Mouse (Mus musculus): ENCODE measurements at regions not wholly inside any gene's neighbourhood (a gene's known extent, or its start where the extent isn't known, plus 50 kb on each side); places are given as distances from the start of the nearest gene placed in this dataset.

DNA sequence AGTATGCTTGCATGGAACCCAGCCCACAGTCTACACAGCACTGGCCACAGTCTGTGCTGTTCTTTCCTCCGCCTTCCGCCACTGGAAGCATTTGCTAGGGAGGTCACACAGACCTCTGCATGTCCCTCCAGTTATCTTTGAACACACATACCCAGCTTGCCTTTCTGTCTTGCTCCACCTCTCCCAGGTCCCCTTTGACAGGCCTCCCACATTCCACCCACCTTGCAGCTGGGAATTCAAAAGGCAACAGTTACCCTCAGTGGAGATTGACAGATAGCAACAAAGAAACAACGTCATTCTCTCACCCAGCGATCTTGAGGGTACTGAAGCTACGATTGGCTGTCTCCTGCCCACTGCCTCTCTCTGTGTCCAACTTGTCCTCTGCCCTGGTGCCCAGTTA is 290.7 kb upstream of the Zmiz1 start:
- intact Hi-C loops (cut with DNase I): no loop called here
- DNase-seq (ENCODE audit: extremely low spot score in 1 of 2, low spot score in 2 of 2): no peak

- intact Hi-C loops (cut with DNase I): no loop called here
- DNase-seq (ENCODE audit: extremely low spot score in 1 of 2, low spot score in 2 of 2): no peak
Measured at GRCm38 (mm10) chr14:25173281-25173680, 285.7 kb upstream of the Zmiz1 start.

DNA sequence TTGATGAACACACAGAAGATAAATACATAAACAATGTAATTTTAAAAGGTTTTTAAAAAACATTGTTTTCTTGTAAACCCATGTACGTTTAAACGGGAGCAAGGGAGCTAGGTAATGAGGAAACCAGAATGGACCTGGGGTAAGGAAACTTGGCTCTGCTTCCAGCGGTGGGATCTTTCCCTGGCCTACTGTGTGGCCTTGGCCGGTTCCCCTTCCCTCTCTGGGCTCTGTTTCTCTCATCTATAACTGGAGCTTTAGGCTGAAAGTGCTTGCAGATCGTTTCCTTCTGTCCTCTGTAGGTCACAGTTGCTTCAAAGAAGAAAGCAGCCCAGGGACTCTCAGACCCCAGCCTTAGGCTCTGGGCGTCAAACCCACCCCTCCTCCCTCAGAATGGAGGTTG is 285.1 kb upstream of the Zmiz1 start:
- DNase-seq (ENCODE audit: extremely low spot score in 1 of 2, low spot score in 2 of 2): no peak
- intact Hi-C loops (cut with DNase I): no loop called here

DNA sequence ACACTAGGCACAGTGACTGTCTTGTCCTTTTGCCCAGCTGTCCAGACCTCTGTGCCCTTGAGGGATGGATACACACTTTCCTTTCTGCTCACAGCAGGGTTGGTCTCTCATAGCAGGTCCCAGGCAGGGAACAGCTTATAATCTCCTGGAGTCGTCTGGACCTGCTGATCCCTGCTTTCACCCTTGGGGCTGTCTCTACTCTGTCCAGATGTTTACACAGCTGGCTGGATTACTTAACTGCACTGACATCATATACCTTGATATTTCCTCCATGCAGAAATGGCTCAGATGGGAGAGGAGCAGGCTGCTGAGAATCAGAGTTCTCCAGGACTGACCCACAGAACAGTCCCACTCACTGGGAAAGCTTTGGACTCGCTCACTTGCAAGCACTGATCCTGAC is 284.6 kb upstream of the Zmiz1 start:
- DNase-seq (ENCODE audit: extremely low spot score in 1 of 2, low spot score in 2 of 2): no peak

DNA sequence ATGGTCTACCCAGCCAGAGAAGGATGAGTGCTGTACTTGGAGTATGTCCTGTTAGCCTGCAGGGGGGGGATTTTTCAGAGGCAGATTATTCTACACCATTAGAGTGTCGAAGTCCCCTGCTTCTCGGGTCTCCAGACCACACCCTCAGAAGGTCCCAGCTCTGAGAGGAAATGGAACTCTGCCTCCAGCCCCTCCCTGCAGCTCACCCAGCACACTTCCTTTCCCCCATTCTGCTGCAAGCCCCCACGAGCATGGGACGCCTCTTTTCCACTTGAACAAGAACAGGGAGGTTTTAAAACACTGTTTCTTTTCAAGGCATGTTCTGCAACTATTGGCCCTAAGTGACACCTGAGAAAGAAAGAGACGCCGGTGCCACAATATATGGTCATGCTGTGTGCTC is 282.8 kb upstream of the Zmiz1 start:
- no peak for DNase-seq (ENCODE audit: extremely low spot score in 1 of 2, low spot score in 2 of 2)
- intact Hi-C loops (cut with DNase I): no loop called here

More for the DNA sequence above, 284.6 kb upstream of the Zmiz1 start:
- intact Hi-C loops (cut with DNase I): no loop called here

DNA sequence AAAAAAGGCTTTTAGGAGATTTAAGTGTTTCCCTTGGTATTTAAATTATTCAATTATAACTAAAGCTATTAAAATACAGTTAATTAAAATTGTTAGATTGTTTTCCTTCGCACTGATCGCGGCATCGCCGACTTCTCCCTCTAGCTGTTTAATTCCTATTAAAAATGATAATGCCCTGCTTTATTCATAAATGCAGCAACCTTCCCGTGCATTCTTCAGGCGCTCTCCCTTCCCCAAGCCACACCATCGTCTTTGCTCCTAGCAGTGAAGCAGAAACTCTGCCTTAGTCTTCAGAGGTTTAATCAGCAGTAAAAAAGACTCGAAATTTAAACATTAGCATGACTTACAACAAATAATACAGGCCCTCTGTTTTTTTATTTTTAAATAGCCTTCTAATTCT is 278.9 kb upstream of the Zmiz1 start:
- intact Hi-C loops (cut with DNase I): no loop called here
- no peak for DNase-seq (ENCODE audit: extremely low spot score in 1 of 2, low spot score in 2 of 2)

GRCm38 (mm10) chr14:25181406-25181805 is 277.6 kb upstream of the Zmiz1 start:
- intact Hi-C loops (cut with DNase I): no loop called here

DNA sequence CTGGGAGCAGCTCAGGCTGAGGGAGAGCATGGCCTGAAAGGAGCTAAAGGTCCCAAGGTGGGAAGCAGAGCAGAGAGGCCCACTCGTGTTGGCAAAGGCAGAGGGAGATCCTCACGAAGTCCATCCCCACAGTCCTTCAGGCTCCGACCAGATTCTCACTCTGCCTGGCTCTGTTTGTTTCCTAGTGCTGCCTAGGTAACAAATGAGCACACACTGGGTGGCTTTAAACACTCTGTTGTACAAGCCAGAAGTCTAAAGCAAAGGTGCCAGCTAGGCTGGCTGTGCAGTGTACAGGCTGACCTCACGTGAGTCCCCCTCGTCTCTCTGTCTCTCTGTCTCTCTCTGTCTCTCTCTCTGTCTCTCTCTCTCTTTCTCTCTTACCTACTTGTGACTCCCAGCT is 274.9 kb upstream of the Zmiz1 start:
- DNase-seq (ENCODE audit: extremely low spot score in 1 of 2, low spot score in 2 of 2): no peak
- intact Hi-C loops (cut with DNase I): no loop called here

More at GRCm38 (mm10) chr14:25181406-25181805, 277.6 kb upstream of the Zmiz1 start:
- no peak for DNase-seq (ENCODE audit: extremely low spot score in 1 of 2, low spot score in 2 of 2)

DNA sequence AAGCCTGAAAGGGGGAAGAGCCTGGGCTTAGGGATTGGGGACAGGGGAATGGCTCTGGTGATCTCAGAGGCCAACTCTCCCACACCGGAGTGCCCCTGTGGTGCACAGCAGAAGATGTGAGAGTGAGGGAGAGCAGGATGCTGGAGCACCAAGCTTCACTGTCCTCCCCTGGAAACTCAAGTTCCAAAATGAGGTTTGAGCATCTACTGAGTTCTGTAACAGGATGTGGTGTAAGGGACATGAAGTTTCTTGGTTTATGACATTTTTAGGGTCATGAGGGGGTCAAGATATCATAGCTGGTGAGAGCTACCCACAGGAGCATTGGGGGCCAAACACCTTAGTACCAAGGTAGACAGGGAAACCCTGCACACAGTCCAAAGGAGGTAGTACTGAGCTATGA is 274.1 kb upstream of the Zmiz1 start:
- DNase-seq (ENCODE audit: extremely low spot score in 1 of 2, low spot score in 2 of 2): no peak
- intact Hi-C loops (cut with DNase I): no loop called here

DNA sequence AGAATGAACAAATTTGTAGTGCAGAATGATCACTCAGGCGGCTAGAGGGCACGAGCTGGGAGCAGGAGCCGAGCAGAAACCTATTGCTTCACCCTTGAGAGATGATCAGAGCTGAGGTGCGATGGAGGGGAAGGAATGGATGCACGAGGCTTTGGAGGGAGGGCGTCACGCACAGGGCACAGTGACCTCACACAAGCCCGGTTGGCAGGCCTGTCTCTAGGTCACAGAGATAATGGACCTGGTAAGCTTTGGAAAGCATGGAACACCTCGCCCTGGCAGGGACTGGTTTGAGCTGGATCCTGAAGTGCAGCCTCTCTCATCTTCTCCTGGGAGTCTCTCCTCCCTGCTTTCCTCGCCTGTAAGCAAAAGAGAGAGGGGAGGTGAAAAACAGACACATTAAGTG is 273.4 kb upstream of the Zmiz1 start:
- intact Hi-C loops (cut with DNase I): no loop called here

GRCm38 (mm10) chr14:25185959-25186771 is 272.8 kb upstream of the Zmiz1 start:
- DNase-seq (ENCODE audit: extremely low spot score in 1 of 2, low spot score in 2 of 2): peak in 1 of 2 experiments; percentile 34
- intact Hi-C loops (cut with DNase I): no loop called here

More for the DNA sequence above, 273.4 kb upstream of the Zmiz1 start:
- DNase-seq (ENCODE audit: extremely low spot score in 1 of 2, low spot score in 2 of 2): no peak

DNA sequence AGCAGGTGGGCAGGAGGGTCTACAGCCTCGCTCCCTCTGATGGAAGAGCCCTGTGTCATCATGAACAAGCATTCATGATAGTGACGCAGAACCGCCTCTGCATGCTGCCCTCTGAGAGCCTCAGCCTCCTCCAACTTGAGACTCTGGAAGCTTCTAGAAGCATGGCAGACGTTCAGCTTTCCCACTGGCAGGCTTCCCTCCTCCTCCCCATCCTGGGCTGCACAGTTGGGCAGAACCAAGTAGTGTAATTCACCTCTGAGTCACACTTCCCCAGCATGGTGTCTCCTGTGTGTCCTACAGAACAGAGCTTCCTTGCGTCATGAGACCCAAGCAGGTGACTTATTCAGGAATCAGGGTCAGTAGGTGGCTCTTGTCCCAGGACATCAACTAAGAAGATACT is 271.3 kb upstream of the Zmiz1 start:
- intact Hi-C loops (cut with DNase I): no loop called here
- peak; percentile 45 to 47 for DNase-seq (ENCODE audit: extremely low spot score in 1 of 2, low spot score in 2 of 2)

GRCm38 (mm10) chr14:25189256-25189655 is 269.7 kb upstream of the Zmiz1 start:
- DNase-seq (ENCODE audit: extremely low spot score in 1 of 2, low spot score in 2 of 2): no peak
- intact Hi-C loops (cut with DNase I): no loop called here

DNA sequence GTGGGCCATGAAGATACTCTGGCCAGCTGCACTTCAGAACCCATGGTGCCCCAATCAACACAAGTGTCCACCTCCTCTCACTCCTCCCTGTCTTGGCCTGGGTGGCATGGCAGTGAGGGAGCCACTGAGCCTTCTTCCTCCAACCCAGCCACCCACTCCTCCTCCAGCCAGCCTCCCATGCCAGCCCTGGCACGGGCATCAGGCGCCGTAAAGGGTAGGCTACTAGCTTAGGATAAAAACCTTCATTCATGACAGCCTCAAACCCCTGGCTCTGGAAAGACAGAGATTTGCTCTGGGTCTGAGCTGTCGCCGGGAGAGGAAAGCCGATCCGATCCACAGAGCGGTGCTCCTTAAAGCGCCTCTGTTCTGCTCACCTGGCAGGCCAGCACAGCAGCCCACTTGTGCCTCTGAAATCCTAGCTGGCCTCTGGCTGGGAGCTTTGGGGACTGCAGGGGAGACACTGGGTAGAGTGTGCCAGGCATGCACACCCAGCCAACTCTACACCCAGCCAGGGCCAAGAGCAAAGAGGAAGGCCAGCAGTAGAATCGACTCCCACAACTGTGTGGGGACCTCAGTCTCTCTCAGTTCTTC is 268.2 kb upstream of the Zmiz1 start:
- no peak for DNase-seq (ENCODE audit: extremely low spot score in 1 of 2, low spot score in 2 of 2)
- intact Hi-C loops (cut with DNase I): no loop called here

- DNase-seq (ENCODE audit: extremely low spot score in 1 of 2, low spot score in 2 of 2): no peak
- intact Hi-C loops (cut with DNase I): no loop called here
Measured at GRCm38 (mm10) chr14:25196820-25197219, 262.2 kb upstream of the Zmiz1 start.

DNA sequence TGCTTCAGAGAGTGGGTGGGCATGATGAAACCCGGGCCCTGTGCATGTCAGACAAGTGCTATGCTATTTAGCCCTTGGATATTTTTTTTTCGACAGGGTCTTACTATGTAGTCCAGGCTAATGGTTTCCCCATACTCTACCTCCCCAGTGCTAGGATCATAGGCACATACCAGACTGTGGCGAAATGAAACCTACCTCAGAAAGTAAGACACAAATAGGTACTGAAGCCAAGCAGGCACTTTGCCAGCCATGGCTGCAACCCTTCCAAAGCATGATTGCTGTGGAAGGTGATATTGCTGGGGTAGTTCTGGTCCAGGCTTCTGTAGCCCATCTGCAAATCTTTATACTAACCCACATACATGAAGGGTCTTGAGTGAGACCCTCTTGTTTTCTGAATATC is 259.1 kb upstream of the Zmiz1 start:
- intact Hi-C loops (cut with DNase I): no loop called here
- no peak for DNase-seq (ENCODE audit: extremely low spot score in 1 of 2, low spot score in 2 of 2)

- intact Hi-C loops (cut with DNase I): no loop called here
- no peak for DNase-seq (ENCODE audit: extremely low spot score in 1 of 2, low spot score in 2 of 2)
Measured at GRCm38 (mm10) chr14:25200656-25201179, 258.3 kb upstream of the Zmiz1 start.

- DNase-seq (ENCODE audit: extremely low spot score in 1 of 2, low spot score in 2 of 2): no peak
- intact Hi-C loops (cut with DNase I): no loop called here
Measured at GRCm38 (mm10) chr14:25202312-25202711, 256.7 kb upstream of the Zmiz1 start.

- DNase-seq (ENCODE audit: extremely low spot score in 1 of 2, low spot score in 2 of 2): no peak
- intact Hi-C loops (cut with DNase I): no loop called here
Measured at GRCm38 (mm10) chr14:25204091-25204490, 254.9 kb upstream of the Zmiz1 start.

DNA sequence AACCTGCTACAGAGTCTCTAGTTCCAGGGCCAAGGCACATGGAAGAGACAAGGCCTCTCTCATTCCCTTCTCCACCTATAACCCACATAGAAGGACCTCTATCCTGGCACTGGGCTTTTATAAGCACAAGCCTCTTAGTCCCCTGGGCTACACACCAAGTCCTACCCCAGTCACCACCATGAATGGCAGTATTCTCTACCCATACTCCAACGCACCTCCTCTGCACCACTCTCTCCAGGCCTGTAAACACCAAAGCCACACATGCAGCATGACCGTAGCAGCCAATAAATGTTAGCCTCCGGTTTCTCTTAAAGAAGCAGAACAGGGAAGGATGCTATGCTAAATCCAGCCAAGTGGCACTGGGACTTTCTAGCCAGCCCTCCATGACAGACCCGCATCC is 252.1 kb upstream of the Zmiz1 start:
- DNase-seq (ENCODE audit: extremely low spot score in 1 of 2, low spot score in 2 of 2): no peak
- intact Hi-C loops (cut with DNase I): no loop called here
